Mouse (Mus musculus): ENCODE measurements around the gene Hipk2.

Gene Hipk2

GRCm38 (mm10) chr6:38785747-38786146 lies 90.2 kb downstream of the Hipk2 start:
- DNase-seq: no peak

DNA sequence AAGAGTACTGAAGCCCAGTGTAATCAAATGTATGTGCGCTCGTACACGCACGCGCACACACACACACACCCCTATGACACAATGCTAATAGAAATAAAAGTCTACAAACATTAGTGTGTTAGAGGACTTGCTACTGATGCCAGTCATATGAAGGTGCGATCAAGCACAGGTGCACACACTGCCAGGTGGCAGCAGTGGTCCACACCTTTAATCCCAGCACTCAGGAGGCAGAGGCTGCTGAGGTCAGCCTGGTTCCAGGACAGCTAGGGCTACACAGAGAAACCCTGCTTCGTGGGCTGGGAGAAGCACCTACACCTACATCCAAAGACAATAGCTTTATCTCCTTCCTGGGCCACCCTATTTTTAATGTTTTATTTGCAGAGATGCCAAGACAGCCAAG lies 96.6 kb downstream of the Hipk2 start:
- no peak for DNase-seq

DNA sequence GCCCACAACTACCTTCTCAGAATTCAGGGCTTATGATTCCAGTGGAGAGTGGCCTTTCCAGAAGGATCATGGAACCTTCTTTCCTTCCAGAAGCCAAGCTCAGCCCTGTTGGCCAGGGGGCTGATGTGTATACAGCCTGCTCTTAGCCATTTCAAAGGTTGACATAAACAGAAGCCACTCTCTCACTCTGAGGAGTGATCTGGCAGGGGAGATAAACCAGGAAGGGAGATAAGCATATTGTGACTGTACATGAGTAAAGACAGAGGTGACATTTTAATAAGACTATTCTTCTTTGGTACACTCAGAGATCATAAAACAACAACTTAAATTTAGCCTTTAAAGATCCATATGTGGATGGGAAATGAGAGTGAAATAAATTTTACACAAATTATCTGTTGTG lies 97.1 kb downstream of the Hipk2 start:
- peak; percentile 36 for DNase-seq

GRCm38 (mm10) chr6:38776000-38776584 lies 99.9 kb downstream of the Hipk2 start:
- no peak for DNase-seq

DNA sequence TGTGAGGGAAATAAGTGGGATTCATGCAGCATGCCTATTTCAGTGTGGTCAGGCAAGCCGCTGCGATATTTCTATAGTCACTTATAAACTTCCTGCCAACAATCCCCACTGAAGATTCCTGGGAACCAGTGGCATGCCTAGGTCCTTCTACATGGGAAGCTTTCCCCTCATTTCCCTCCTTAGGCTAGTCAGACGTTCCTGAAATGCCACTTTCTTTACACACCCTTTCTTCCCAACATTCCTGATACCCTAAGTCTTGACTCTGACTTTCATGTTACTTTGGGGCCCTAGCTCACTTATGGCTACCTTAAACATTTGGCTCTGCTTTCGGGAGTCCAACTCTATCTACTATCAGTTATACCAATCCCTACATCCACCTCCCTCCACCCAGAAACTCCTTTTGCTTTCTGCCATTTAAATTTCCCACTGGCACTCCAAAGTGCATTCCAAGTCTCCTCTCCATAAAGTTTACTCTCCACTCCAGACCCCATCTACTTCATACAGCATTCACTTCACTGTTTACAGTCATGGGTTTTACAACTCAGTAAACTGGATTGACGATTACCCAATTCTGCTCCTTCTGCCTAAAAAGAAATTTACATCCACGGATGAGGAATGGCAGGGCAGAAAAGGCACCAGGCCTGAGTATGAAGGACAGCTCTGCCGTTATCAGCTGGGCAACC lies 103.0 kb downstream of the Hipk2 start:
- no peak for DNase-seq

GRCm38 (mm10) chr6:38771061-38771667 lies 104.8 kb downstream of the Hipk2 start:
- peak; percentile 60 for DNase-seq

GRCm38 (mm10) chr6:38769627-38770026 lies 106.3 kb downstream of the Hipk2 start:
- no peak for DNase-seq

- no peak for DNase-seq
These were observed 113.2 kb downstream of the Hipk2 start for GRCm38 (mm10) chr6:38762588-38763265.

- no peak for DNase-seq
These were observed 114.0 kb downstream of the Hipk2 start for GRCm38 (mm10) chr6:38762006-38762405.

GRCm38 (mm10) chr6:38760911-38761706 lies 114.9 kb downstream of the Hipk2 start:
- DNase-seq: peak; percentile 33

GRCm38 (mm10) chr6:38759922-38760620 lies 115.9 kb downstream of the Hipk2 start:
- no peak for DNase-seq

- no peak for DNase-seq
These were observed 116.8 kb downstream of the Hipk2 start for GRCm38 (mm10) chr6:38759186-38759585.

DNA sequence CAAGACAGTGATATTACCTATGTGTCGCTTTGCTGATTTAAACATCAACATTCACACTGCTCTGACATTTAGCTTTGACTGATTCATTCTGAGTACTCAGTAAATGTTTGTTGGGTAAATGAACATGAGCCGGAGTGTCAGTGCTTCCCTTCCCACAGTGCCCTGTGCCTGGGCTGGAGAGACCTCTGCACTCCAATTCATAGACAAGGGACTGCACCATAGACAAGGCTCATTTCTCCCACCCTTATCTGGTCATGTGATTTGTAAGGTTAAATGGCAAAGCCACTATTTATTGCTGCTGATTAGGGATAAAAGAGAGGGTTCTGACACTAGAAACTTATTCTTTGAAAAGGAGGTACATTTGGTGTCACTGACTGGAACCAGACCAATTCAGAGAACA lies 118.4 kb downstream of the Hipk2 start:
- no peak for DNase-seq

DNA sequence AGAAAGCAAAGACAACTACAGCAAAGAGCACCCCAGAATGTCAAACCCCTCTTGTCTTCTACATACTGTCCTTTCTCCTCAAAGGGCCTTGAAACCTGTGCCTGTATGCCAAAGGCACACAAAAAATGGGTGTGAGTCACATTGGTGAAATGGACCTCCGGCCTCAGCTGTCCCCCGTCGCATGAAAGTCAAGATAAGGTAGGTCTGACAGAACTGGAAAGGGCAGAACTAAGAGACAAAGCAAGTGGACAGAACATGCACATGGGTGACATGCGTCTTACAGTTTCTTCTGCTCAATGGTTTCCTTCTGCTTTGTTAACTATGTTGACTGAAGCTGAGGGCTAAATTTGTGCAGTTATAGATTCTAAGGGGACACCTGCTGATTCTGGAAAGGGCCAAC lies 119.0 kb downstream of the Hipk2 start:
- no peak for DNase-seq

GRCm38 (mm10) chr6:38755961-38756360 lies 120.0 kb downstream of the Hipk2 start:
- DNase-seq: no peak

GRCm38 (mm10) chr6:38755188-38755587 lies 120.8 kb downstream of the Hipk2 start:
- DNase-seq: no peak

- no peak for DNase-seq
These were observed 122.2 kb downstream of the Hipk2 start for GRCm38 (mm10) chr6:38753729-38754128.

DNA sequence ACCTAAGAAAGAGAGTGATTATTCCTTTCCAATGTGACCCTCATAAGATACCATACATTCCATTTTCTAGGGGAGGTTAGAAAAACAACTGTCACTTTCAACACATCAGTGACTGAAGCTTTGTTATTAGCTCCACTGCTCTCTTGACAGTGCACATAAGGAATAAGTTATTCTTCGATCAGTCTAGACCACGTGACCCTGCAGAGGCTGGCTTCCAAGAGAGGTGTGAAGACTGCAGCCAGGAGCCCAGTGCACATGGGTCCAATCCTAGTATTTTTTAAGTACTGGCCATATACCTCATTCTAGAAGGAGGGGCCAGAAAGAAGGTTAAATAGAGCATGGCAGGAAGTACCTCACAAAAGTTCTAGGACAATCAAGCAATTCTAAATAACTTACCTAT lies 122.9 kb downstream of the Hipk2 start:
- DNase-seq: no peak

GRCm38 (mm10) chr6:38752495-38752894 lies 123.5 kb downstream of the Hipk2 start:
- no peak for DNase-seq

GRCm38 (mm10) chr6:38748037-38748436 lies 127.9 kb downstream of the Hipk2 start:
- DNase-seq: no peak

DNA sequence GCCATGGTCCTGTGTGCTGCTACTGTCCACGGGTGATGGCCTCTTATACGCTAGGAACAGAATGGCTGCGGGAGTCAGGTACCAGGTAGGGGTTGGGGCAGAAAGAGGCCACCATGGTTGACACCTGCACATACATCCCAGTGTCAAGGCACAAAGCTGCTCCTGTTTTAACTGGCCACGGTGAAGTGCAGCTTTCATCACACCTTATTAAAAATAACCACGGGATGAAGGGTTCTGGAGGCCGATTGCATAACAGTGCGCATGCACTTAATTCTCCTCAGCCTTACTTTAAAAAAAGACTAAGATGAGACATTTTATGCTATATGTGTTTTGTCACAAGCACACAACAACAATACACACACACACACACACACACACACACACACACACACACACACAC lies 132.6 kb downstream of the Hipk2 start:
- DNase-seq: no peak

GRCm38 (mm10) chr6:38742441-38742840 lies 133.5 kb downstream of the Hipk2 start:
- DNase-seq: no peak
